Mouse (Mus musculus) effector memory CD4-positive, alpha-beta T cell, adult 7 months (primary cell): Measurements from ENCODE around the gene Gzma. TPM values are rescaled to one million over a fixed set of nuclear protein-coding genes. Genes with fewer than 3 reads are reported as not detected.

Experiments
- polyA plus RNA-seq: library from polyadenylated mRNA; unstranded; fragments of 100-300 nt; shearing (Covaris generic); gene quantifications from one replicate; pipeline ENCODE4 v1.2.1, GENCODE M21; 2017

Gzma gene
- 1.6 TPM for polyA plus RNA-seq

GRCm38 (mm10) chr13:113100879-113101278, at the start of gene Gzma:
TSS of gene Gzma (minus strand) at chr13:113100981.

GRCm38 (mm10) chr13:113046211-113046883, 54.4 kb downstream of the Gzma start, which contains the start of gene Gpx8:
TSS of gene Gpx8 (minus strand) at chr13:113046410.

Other genes starting within 250 kb of the Gzma start
- 65.1 TPM for gene Mtrex, start 173.6 kb downstream of the Gzma start, polyA plus RNA-seq
- 17.4 TPM for gene Dhx29, start 173.5 kb downstream of the Gzma start, polyA plus RNA-seq
- gene Ccno, start 113.2 kb downstream of the Gzma start, polyA plus RNA-seq: 1.5 TPM
- 0.21 TPM for gene Mcidas, start 107.1 kb downstream of the Gzma start, polyA plus RNA-seq
- gene Cdc20b, start 65.9 kb downstream of the Gzma start, polyA plus RNA-seq: not detected
- not detected for gene Gpx8, start 54.6 kb downstream of the Gzma start, polyA plus RNA-seq
- gene Esm1, start 108.7 kb upstream of the Gzma start, polyA plus RNA-seq: 2.0 TPM
- 22.6 TPM for gene Gzmk, start 124.9 kb upstream of the Gzma start, polyA plus RNA-seq
- not detected for gene BC067074, start 192.2 kb upstream of the Gzma start, polyA plus RNA-seq